Mouse (Mus musculus): ENCODE measurements around the gene Bcl2l10. TPM values are rescaled to one million over a fixed set of nuclear protein-coding genes. Genes with fewer than 3 reads are reported as not detected.

The Bcl2l10 gene
- 0.06 TPM in 1 of 2 replicates, not detected in the other for polyA plus RNA-seq (2012; rRNA removed)

DNA sequence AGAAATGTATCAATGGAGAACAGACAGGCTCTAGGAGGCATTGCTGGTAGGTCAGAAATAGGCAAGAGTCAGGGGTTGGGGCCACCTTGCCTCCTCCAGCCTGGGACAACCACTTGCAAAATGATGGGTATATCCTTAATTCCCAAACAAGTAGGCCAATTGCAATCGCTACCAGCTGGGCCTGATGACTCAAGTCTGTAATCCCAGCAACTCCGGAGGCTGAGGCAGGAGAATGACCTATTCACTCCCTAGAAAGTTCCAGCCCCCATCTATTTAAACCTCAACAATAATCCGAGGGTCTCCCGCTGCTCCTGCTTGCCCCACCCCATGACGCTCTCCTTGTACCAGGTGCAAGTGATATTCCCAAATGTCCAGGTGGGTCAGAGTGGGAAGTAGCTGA is at the start of gene Bcl2l10:
Gene Bcl2l10, plus strand, starts transcription at position 301 of the 400 bp plus-strand sequence.
- no peak for DNase-seq (ENCODE audit: extremely low spot score in 1 of 2, low spot score in 1 of 2)

GRCm38 (mm10) chr9:75299342-75299741 is 48.2 kb upstream of the Bcl2l10 start:
- peak in 1 of 2 experiments; percentile 56 for DNase-seq (ENCODE audit: extremely low spot score in 1 of 2, low spot score in 1 of 2)

DNA sequence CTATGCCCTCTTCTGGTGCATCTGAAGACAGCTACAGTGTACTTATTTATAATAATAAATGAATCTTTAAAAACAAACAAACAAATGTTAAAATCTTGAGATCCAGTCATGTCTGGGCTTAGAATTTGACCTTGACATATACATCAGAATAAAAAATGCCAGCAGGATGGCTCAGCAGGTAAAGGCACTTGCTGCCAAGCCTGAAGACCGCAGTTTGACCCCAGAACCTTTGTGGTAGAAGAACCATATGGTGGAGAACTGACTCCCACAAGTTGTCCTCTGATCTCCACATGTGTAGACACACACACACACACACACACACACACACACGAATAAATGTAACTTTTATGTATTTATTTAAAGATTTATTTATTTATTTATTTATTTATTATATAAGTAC is 44.5 kb upstream of the Bcl2l10 start:
- DNase-seq (ENCODE audit: extremely low spot score in 1 of 2, low spot score in 1 of 2), result no peak

DNA sequence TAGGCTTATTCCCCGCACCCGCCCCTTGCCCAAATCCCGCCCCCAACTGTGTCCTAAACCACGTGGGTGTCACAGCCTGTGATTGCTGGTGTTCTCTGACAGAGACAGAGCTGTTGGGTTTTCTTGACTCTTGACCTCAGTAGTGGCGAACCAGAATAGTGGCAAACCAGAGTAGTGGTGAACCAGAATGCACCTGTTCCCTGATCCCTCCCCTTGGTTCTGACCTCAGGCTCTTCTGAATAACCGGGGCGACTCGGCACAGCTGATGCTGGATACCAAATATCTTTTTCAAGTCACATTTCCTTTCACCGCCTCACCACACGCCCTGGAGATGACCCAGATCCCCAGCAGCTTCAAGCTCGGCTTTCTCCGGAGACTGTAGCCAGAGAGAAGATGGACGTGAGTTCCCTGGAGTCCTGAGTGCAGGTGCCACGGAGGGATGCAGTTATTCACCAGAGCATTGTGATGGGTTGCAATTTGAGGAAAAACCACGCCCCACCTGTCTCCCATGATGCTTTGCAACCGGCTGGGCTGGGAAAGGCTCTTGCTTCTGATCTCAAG is 43.8 kb upstream of the Bcl2l10 start:
- no peak for DNase-seq (ENCODE audit: extremely low spot score in 1 of 2, low spot score in 1 of 2)

DNA sequence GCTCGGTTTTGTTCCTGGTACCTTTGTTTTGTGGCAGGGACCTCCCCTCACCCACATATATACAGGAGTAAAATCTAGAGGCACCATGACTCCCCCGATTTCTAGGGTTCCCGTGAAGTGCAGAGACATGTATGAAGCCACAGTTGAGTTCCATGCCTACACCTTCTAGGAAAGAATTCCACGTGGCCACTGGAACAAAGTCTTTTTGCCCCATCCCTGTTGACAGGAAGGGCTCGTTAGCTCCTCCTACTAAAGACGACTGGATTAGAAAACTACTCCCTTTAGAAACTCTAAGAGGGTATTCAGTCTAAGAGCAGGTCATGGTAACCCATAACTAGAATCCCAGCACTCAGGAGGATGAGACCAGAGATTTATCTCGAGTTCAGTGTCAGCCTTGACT is 43.3 kb upstream of the Bcl2l10 start:
- DNase-seq (ENCODE audit: extremely low spot score in 1 of 2, low spot score in 1 of 2), result no peak

DNA sequence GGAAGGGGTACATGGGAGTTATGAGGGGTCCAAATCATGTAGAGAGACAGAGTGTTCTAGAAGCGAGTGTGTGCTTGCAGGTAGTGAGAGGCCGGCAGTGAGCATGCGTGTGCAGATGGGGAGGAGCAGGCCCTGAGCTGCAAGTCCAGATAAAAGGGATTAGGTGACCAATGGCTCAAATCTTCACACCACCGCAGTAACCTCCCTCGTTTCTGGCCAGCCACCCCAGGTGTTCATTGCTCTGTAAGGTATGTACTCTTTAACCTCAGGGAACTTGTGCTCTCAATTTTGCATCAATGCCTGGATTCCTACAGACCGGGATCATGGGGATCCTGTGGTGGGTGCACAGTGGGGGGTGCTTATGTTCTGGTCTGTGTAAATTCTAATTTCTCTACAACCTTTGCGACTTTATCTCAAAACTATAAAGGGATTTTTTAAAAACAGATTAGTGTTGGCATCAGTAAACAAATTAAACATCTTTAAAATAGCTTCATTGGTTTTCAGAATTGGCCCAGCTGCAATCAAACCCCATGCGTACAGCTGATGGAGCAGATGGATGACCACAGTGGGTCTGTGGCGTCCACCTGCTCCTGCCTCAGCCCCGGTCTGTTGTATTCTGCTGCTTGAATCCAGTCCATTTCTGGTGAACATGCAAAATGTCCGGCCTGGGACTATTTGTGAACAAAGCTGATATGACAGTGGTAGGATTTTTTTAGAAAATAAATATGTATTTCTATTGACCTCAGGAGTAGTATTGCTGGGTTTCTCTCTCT is 41.2 kb upstream of the Bcl2l10 start, which contains the start of gene Gnb5:
Gene Gnb5, plus strand, starts transcription at position 163 of the 773 bp plus-strand sequence.
- DNase-seq (ENCODE audit: extremely low spot score in 1 of 2, low spot score in 1 of 2), result no peak

- no peak for DNase-seq (ENCODE audit: extremely low spot score in 1 of 2, low spot score in 1 of 2)
Measured at GRCm38 (mm10) chr9:75307015-75307414, 40.5 kb upstream of the Bcl2l10 start.

- no peak for DNase-seq (ENCODE audit: extremely low spot score in 1 of 2, low spot score in 1 of 2)
Measured at GRCm38 (mm10) chr9:75308621-75309020, 38.9 kb upstream of the Bcl2l10 start.

DNA sequence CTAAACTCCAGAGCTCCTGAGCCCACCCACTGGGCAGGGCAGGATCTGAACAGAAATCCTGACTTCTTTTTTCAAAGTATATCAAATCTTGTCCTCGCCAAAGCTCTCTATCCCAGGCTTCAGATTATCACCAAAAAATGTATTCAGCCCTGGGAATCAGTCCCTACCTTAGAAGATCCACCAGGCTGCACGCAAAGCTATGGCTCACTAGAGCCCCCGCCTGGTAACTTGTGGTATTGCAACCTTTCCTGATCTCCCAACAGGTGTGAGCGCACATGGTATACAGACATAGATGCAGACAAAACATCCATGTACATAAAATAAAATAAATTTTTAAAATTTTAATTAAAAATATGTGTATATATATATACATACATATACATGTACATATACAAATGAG is 35.5 kb upstream of the Bcl2l10 start:
- peak; percentile 49 to 92 for DNase-seq (ENCODE audit: extremely low spot score in 1 of 2, low spot score in 1 of 2)

- DNase-seq (ENCODE audit: extremely low spot score in 1 of 2, low spot score in 1 of 2), result no peak
Measured at GRCm38 (mm10) chr9:75313138-75313831, 34.3 kb upstream of the Bcl2l10 start.

DNA sequence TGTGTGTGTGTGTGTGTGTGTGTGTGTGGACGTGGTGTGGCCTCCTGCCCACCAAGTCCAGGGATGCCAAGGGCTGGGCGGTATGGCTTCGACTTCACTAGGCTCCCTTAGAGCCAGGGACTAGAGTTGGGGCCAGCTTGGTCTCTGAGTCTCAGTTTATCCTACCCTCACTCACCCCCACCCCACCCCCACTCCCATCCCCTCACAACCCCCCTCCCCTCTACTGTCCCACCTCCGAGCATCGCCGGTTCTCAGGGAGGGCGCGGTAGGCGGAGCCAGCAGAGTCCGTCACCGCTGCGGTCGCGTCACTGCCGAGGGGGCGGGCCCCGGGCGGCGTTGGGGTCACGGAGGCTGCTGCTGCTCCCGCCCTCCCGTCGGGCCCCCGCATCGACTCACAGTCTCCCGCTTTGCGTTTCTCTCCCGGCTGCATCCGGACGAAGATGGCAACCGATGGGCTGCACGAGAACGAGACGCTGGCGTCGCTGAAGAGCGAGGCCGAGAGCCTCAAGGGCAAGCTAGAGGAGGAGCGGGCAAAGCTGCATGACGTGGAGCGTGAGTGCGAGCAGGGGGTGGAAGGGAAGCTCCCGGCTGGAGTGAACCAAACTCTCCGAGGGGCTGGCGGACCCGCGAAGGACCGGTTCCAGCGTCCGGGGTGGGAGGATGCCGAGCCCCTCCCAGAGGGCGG is 33.6 kb upstream of the Bcl2l10 start:
- DNase-seq (ENCODE audit: extremely low spot score in 1 of 2, low spot score in 1 of 2), result peak; percentile 57 to 89

DNA sequence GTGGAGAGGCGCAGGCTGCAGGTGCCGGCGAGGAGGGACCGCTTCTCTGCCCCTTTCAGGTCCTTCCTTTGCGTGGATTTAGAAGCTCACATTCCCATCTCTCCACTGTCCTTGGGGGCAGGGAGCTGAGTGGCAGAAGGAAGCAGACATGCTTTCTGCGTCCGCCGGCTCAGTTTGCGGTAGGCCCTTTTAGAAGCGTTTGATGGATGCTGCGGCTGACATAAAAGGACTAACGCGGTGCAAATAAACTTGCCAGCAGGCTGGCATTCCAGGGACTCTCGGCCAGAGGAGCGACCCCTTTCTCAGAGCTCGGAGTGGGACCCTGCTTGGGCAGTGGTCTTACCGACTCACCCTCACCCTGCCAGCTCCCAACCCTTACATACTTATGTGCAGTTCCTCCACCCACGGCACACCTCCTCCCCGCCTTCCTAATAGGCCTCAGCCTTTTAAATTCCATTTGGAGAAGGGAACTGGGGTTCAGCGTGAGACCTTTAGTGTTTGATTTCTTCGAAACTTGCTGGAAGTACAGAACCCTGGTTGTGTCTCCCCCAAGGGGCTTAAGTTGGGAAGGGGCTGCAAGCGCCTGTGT is 32.9 kb upstream of the Bcl2l10 start:
- DNase-seq (ENCODE audit: extremely low spot score in 1 of 2, low spot score in 1 of 2), result no peak

GRCm38 (mm10) chr9:75315238-75315637 is 32.3 kb upstream of the Bcl2l10 start:
- no peak for DNase-seq (ENCODE audit: extremely low spot score in 1 of 2, low spot score in 1 of 2)

DNA sequence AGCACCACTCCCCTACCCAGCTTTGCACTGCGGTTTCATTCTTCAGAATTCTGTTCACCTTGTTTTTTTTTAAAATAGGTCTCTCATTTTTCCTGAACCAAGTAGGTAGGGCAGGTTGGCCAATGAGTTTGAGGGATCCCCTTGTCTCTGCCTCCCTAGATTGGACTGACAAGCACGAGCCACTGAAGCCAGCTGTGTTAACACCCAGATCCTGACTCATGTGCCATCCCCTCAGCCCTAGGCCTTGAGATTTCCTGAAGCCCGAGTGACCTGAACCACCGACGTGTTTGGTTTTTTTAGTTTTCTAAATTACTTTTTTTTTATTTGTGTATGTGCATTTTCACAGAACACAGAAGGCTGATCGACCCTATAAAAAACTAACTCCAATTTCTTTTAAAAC is 30.8 kb upstream of the Bcl2l10 start:
- no peak for DNase-seq (ENCODE audit: extremely low spot score in 1 of 2, low spot score in 1 of 2)

- DNase-seq (ENCODE audit: extremely low spot score in 1 of 2, low spot score in 1 of 2), result no peak
Measured at GRCm38 (mm10) chr9:75318196-75318595, 29.4 kb upstream of the Bcl2l10 start.

GRCm38 (mm10) chr9:75319365-75319764 is 28.2 kb upstream of the Bcl2l10 start:
- DNase-seq (ENCODE audit: extremely low spot score in 1 of 2, low spot score in 1 of 2), result no peak

GRCm38 (mm10) chr9:75322099-75322885 is 25.3 kb upstream of the Bcl2l10 start:
- peak in 1 of 2 experiments; percentile 61 for DNase-seq (ENCODE audit: extremely low spot score in 1 of 2, low spot score in 1 of 2)

GRCm38 (mm10) chr9:75328047-75328446 is 19.5 kb upstream of the Bcl2l10 start:
- DNase-seq (ENCODE audit: extremely low spot score in 1 of 2, low spot score in 1 of 2), result no peak

DNA sequence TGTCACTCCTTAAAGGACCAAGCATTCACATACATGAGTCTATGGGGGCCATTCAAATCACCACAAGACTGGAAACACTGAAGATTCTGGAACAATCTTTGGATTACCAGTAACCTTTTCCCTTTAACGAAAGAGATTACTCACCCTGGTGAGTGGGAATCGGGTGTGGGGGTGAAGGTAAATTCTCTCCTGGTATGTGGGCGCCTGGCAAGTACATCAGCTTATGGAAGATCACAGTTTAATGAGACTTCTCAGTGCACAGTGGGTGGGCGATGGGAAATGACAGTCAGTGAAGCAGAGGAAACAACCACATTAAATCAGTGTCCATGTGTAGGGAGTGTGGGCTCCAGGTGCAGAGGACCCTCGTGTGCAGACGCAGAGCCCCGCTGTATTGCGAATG is 16.7 kb upstream of the Bcl2l10 start:
- DNase-seq (ENCODE audit: extremely low spot score in 1 of 2, low spot score in 1 of 2), result peak; percentile 69 to 82

- DNase-seq (ENCODE audit: extremely low spot score in 1 of 2, low spot score in 1 of 2), result no peak
Measured at GRCm38 (mm10) chr9:75334440-75334839, 13.1 kb upstream of the Bcl2l10 start.
